Mouse (Mus musculus) hindlimb bud, embryonic 11.5 days (tissue): ENCODE data around the gene Lair1.
"Not testable (repeated sequence)": the region's sequence is repeated elsewhere in the genome, so short reads cannot be mapped to it uniquely, and the experiment has no call there.

Experiments used
- DNase-seq: peaks from one replicate; pipeline ENCODE4 v3.0.0-alpha.2; 2012; ENCODE audit warnings: low read depth, low spot score; ENCODE audit errors: extremely low spot score

Gene Lair1

GRCm38 (mm10) chr7:4063013-4063412 is at the start of gene Lair1:
Gene Lair1, minus strand, starts transcription at chr7:4063204.
- no peak for DNase-seq

GRCm38 (mm10) chr7:4111766-4112165 is 48.8 kb upstream of the Lair1 start:
- DNase-seq, result no peak

GRCm38 (mm10) chr7:4103411-4103810 is 40.4 kb upstream of the Lair1 start:
- DNase-seq, result no peak

GRCm38 (mm10) chr7:4101144-4101543 is 38.1 kb upstream of the Lair1 start:
- DNase-seq, result no peak

DNA sequence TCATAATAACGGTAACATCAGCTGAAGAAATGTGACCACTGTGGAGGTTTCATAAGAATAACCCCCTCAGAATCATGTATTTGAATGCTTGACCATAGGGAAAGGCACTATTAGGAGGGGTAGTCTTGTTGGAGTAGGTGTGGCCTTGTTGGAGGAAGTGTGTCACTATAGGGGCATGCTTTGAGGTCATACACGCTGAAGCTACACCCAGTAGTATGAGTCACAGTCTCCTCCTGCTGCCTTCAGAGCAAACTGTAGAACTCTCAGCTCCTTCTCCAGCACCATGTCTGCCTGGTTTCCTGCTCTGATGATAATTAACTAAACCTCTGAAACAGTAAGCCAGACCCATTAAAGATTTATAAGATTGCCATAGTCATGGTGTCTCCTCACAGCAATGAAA is 35.8 kb upstream of the Lair1 start:
- DNase-seq, result no peak

GRCm38 (mm10) chr7:4098301-4098700 is 35.3 kb upstream of the Lair1 start:
- DNase-seq, result no peak

DNA sequence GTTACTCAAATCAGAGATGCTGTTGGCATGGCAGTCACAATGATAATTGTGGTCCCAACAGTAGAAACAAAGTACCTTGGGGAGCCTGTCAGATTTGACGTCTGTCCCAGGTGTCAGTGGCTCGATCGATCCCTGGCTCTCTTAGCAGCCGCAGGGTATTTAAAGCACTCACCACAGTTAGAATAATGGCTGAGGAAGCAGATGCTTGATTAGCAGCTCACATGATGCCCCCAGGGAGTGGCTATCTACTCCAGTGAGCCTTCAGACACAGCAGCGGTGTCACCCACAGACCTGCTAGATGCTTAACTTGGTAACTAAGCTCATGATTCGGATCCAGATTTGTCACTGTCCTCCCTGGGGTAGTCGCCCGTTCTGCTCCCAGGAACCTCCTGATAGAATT is 28.2 kb upstream of the Lair1 start:
- no peak for DNase-seq

DNA sequence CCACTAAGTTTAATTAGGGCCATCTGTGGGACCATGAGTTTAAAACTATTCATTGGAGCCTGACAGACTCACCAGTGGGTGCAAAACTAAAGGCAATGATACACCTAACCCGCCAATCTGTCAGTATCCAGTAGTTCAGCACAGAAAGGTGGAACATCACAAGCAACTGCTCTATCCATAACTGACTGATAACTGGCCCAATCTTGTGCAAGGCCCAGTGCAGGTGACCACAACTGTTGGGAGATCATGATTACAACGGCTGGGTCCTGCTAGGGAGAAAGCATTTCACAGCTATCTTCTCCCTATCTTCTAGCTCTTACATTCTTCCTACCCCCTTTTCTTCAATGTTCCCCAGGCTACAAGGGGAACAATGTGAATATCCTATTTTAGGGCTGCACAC is 25.7 kb upstream of the Lair1 start:
- DNase-seq, result no peak

DNA sequence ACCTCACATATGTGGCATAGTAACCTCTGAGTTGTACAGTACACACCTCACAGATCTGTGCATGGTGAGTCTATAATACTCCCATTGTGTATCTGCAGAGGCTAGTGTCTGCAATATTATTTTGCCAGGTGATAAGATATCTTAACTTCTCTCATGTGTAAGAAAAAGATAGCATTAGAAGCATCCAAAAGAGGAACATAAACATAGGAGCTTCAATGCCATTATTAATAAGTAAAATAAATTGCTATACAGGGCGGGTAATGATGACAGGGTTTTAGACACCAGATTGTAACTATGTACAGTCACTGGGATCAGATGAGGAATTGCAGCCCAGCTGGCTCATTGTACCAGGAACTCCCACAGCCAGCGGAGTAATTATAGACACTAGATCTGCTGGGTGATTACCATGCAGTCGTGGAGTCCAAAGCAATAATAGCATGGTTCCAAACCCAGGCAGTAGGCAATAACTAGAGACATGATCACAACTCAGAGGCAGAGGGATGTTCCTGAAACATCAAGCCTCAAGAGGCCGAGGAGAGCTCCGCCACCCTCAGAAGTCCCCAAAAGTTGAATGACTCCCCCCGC is 25.0 kb upstream of the Lair1 start:
- no peak for DNase-seq

DNA sequence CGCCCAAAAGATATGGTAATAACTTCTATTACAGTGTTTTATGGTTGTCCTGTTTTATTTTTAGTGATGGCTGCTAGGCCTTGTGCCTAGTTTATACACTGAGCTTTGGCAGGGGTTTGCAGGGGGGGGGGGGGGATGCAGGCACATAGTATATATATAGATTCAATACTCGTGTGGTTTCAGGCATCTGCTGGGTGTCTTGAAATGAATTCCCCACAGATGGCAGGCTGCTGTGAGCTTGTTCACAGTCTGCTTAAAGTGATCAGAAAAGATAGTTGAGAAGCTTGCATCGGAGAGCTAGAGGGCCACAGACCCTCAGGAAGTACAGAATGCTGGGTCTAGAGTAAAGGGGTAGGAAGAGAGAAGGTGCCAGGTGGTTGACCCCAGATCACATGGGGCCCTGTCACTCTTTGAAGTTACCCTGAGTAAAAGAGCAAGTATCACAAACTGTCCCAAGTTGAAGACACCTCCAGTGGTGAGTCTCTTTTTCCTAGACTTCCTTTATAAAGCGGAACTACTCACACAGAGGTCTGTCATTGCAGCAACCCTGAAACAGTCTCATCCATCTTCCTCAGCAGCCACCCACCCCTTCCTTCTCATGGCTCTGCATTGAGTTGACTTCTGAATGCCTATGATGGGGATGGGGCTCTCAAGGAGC is 24.4 kb upstream of the Lair1 start:
- DNase-seq, result no peak

DNA sequence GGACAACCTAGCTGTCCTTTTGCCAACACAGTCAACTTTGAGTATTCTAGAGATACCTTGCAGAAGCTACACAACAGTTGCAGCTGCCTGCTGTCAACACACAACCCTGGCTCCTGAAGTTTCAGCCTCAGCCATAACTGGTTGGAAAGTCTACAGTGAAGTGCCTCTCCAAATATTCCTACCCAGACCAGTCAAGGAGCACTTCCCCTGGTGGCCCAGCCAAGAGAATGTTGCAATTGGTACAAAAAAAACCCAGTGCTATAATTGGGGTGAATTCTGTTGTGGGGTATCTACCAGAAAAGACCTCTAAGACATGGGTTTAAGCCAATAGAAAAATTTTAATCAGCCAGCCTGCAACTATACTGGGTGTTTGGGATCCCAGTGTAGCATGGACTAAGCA is 22.6 kb upstream of the Lair1 start:
- DNase-seq, result no peak

DNA sequence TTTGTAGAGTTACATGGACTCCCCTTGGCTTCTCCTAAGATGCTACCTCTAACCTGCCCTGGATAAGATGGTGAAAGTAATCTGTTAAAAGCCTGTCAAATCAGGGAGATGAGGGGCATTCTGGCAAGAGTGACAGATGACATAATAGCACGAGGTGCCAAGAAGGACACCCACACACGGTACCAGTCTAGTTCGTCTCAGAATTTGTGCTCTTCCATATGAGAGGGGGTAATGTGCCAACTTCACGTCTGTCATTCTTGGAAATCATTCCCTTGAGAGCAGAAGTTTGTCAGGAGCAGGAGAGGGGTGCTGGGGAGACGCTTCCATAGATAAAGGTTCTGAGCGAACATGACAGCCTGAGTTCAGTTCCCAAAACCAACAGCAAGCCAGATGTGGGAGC is 21.2 kb upstream of the Lair1 start:
- DNase-seq, result no peak

DNA sequence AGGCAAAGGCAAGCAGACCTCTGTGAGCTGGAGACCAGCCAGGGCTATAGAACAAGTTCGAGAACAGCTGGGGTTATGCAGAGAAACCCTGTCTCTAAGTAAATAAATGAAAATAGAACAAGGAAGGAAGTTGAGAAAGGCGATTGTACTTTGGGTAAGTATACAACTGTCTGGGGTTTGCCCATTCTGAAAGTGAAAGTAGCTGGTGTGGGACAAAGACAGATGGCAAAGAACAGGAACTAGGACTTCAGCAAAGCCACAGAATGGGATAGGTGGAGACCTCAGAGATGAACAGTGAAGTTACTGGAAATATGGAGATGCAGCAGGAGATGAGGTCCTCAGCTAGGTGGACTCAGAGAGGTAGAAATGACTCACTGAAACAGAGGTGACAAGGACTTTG is 19.8 kb upstream of the Lair1 start:
- no peak for DNase-seq

DNA sequence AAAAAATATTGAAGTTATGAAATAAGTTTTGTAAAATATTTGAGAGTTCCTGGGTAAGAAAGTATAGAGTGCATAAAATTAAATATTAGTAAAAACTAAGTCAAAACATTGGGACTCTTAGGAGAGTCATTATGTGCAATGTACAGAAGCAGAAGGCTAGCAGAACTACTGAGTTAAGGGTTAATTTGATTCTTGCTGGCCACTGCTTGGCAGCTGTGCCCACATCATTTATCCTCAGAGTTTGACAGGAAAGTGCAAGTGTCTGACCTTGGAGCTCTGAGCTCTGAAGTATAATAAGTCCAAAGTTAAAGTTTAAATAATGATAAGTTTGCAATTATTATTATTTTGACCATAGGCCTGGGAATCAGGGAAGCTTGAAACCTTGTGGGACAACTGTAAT is 18.7 kb upstream of the Lair1 start:
- DNase-seq, result no peak

GRCm38 (mm10) chr7:4080552-4080951 is 17.5 kb upstream of the Lair1 start:
- no peak for DNase-seq

DNA sequence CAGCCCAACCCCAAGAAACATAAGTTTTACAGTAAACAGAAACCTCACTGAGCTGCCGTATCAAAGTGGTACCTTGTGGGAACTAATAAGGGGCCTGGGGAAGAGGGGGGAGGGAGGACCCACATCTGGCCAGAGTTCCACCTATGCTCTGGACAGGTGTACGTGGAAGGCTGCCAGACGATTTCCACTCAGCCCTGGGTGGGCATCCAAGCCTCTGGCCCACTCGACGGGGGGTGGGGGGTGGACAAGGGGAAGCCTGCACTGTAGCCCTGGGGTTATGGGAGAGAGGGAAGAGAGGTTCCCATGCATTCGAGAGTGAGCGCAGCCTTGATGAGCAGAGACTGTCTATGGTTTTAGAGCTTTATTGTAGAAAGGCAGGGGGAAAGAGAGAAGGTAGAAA is 16.5 kb upstream of the Lair1 start:
- DNase-seq, result no peak

DNA sequence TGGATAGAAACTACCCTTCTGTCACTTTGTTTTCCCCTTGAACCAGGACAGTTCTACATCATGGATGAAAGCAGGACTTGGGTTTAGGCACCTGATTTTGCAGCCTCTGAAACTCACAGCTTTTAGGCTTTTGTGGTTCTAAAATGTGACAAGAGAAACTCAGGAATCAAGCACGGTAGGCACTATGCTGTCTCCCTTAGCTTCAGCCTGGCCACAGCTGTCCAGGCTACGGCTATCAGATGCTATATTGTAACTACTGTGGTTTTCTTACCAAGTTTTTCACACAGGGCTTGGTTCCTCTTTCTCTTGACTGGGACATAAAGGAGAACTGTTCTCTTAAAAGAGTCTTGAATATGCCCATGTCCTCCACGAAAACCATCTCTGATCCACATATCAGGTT is 10.1 kb upstream of the Lair1 start:
- DNase-seq, result no peak

GRCm38 (mm10) chr7:4071066-4071465 is 8.1 kb upstream of the Lair1 start:
- DNase-seq, result no peak

- DNase-seq, result no peak
Measured at GRCm38 (mm10) chr7:4063714-4064425, 866 bp upstream of the Lair1 start.

DNA sequence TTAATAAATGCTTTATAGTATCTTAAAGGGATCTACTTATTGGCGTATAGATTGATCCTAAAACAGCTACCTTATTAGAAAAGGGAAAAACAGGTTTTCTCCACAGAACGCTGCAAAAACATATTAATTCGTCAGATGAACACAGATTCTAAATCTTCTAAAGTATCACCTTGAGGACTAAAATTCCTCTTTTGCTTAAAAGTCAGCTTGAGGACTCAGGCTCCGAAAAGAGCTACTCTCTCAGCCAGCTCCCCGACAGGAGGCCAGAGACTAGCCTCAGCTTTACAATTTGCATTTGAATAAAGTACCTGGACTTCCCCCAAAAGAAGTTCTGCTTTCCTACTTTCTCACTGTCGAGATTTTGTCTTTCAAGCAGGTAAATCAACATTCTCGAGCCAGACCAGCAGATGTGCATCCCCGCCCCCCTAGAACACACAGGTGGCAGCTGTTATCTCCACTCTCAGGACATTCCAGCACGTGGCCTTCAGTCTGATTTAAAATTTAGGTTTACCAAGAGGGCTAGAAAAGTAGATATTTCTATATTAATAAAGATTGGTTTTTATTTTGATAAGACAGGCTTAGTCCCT is 2.3 kb downstream of the Lair1 start:
- not testable (repeated sequence) for DNase-seq

GRCm38 (mm10) chr7:4026794-4027421 is 36.1 kb downstream of the Lair1 start:
- DNase-seq, result no peak

DNA sequence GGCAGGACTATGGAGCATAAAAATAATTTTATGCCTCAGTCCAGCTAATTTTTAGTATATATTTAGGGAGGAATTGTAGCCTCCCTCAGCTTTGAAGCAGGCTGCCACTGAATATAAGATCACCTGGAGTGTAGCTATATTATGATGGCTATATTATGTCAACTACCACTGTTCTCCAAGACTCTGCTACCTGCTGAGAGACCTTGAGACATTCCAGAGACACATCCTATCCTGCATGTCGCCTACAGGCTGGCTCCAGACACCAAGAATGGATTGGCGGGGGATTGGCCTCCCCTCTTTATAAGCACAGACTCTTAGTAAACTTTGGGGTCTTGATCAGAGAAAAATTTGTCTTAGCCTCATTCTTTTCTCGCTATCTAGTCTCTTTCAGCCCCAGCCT is 58.4 kb downstream of the Lair1 start:
- DNase-seq, result not testable (repeated sequence)
